Mouse (Mus musculus): ENCODE results near the gene Trim75. TPM values are rescaled to one million over a fixed set of nuclear protein-coding genes. Genes with fewer than 3 reads are reported as not detected.
"Not testable (repeated sequence)": the region's sequence is repeated elsewhere in the genome, so short reads cannot be mapped to it uniquely, and the experiment has no call there.

Trim75 gene
- polyA plus RNA-seq, 1 experiment from 2014 or later, result not detected

GRCm38 (mm10) chr8:65018423-65018822 lies 30.8 kb upstream of the Trim75 start, which contains the start of the genes Trim61 and Trim60:
Gene Trim61 (minus strand): TSS chr8:65018523.
Gene Trim60 (minus strand): TSS chr8:65018584.
- H3K4me2 ChIP-seq (replicated peaks), result no peak within 1 kb of the TSS
- no peaks in the 10 kb centered on the region for H3K27me3 ChIP-seq (ENCODE audit: control insufficient read depth, insufficient read depth, low read length)
- H3K9me3 ChIP-seq (ENCODE audit: control insufficient read depth, low read length), result no peaks in the 10 kb centered on the region
- H3K36me3 ChIP-seq (replicated peaks; ENCODE audit: control insufficient read depth, insufficient read depth), result no peaks in the 10 kb centered on the region
- DNase-seq (ENCODE audit: low spot score) (no peak), ATAC-seq (ENCODE audit: low FRiP score) (no peak)
- H3K27ac ChIP-seq, result no peak within 1 kb of the TSS
- H3K4me1 ChIP-seq (replicated peaks; ENCODE audit: control insufficient read depth, insufficient read depth, low read length), result no peaks in the 10 kb centered on the region
- H3K4me3 ChIP-seq (replicated peaks; ENCODE audit: low read length), result no peak within 1 kb of the TSS
- H3K9ac ChIP-seq, result no peak within 1 kb of the TSS
- 91% methylated on average over 8 of the region's 8 CpGs for WGBS

- H3K4me3 ChIP-seq (replicated peaks; ENCODE audit: low read length), result not testable (repeated sequence)
These were observed 20.0 kb upstream of the Trim75 start for GRCm38 (mm10) chr8:65007616-65008015.

GRCm38 (mm10) chr8:64998806-64999365 lies 11.3 kb upstream of the Trim75 start:
- Histone ChIP-seq H3K4me1 (replicated peaks; ENCODE audit: control insufficient read depth, insufficient read depth, low read length) (no peaks in the 10 kb centered on the region), H3K36me3 (replicated peaks; ENCODE audit: control insufficient read depth, insufficient read depth) (no peaks in the 10 kb centered on the region), H3K27ac (no peak overlapping the region), H3K4me3 (replicated peaks; ENCODE audit: low read length) (no peak overlapping the region), H3K4me2 (replicated peaks) (no peak overlapping the region), H3K27me3 (ENCODE audit: control insufficient read depth, insufficient read depth, low read length) (no peaks in the 10 kb centered on the region), H3K9ac (no peak overlapping the region), H3K9me3 (ENCODE audit: control insufficient read depth, low read length) (no peaks in the 10 kb centered on the region)
- ATAC-seq (ENCODE audit: low FRiP score) (no peak), DNase-seq (ENCODE audit: low spot score) (no peak)
- WGBS, result 96% methylated on average over 4 of the region's 4 CpGs

More at GRCm38 (mm10) chr8:65007616-65008015, 20.0 kb upstream of the Trim75 start:
- ATAC-seq (ENCODE audit: low FRiP score); H3K9me3 ChIP-seq (ENCODE audit: control insufficient read depth, low read length); H3K4me2 ChIP-seq (replicated peaks); H3K9ac ChIP-seq; H3K27ac ChIP-seq; DNase-seq (ENCODE audit: low spot score); H3K36me3 ChIP-seq (replicated peaks; ENCODE audit: control insufficient read depth, insufficient read depth); H3K27me3 ChIP-seq (ENCODE audit: control insufficient read depth, insufficient read depth, low read length); H3K4me1 ChIP-seq (replicated peaks; ENCODE audit: control insufficient read depth, insufficient read depth, low read length): not testable (repeated sequence)
- WGBS, result 78% methylated on average over 6 of the region's 6 CpGs

GRCm38 (mm10) chr8:64983150-64983897 lies 4.3 kb downstream of the Trim75 start:
- no peak for ATAC-seq (ENCODE audit: low FRiP score)
- no peak for DNase-seq (ENCODE audit: low spot score)
- H3K4me2 ChIP-seq (replicated peaks), result no peak overlapping the region
- H3K9me3 ChIP-seq (ENCODE audit: control insufficient read depth, low read length), result no peaks in the 10 kb centered on the region
- 68% methylated on average over 20 of the region's 20 CpGs for WGBS
- no peaks in the 10 kb centered on the region for H3K27me3 ChIP-seq (ENCODE audit: control insufficient read depth, insufficient read depth, low read length)
- no peaks in the 10 kb centered on the region for H3K36me3 ChIP-seq (replicated peaks; ENCODE audit: control insufficient read depth, insufficient read depth)
- H3K9ac ChIP-seq, result no peak overlapping the region
- H3K4me1 ChIP-seq (replicated peaks; ENCODE audit: control insufficient read depth, insufficient read depth, low read length), result no peaks in the 10 kb centered on the region
- H3K4me3 ChIP-seq (replicated peaks; ENCODE audit: low read length), result no peak overlapping the region
- H3K27ac ChIP-seq, result no peak overlapping the region

GRCm38 (mm10) chr8:64962836-64963235 lies 24.8 kb downstream of the Trim75 start:
- Histone ChIP-seq H3K36me3 (replicated peaks; ENCODE audit: control insufficient read depth, insufficient read depth) (peaks cover 36% of the 10 kb centered on the region), H3K4me1 (replicated peaks; ENCODE audit: control insufficient read depth, insufficient read depth, low read length) (no peaks in the 10 kb centered on the region), H3K9ac (no peak overlapping the region), H3K4me2 (replicated peaks) (no peak overlapping the region), H3K9me3 (ENCODE audit: control insufficient read depth, low read length) (no peaks in the 10 kb centered on the region), H3K27ac (no peak overlapping the region), H3K27me3 (ENCODE audit: control insufficient read depth, insufficient read depth, low read length) (no peaks in the 10 kb centered on the region), H3K4me3 (replicated peaks; ENCODE audit: low read length) (no peak overlapping the region)
- DNase-seq (ENCODE audit: low spot score) (peak; percentile 37), ATAC-seq (ENCODE audit: low FRiP score) (no peak)

GRCm38 (mm10) chr8:64959025-64959424 lies 28.6 kb downstream of the Trim75 start:
- Histone ChIP-seq H3K4me1 (replicated peaks; ENCODE audit: control insufficient read depth, insufficient read depth, low read length) (no peaks in the 10 kb centered on the region), H3K4me3 (replicated peaks; ENCODE audit: low read length) (no peak overlapping the region), H3K9me3 (ENCODE audit: control insufficient read depth, low read length) (no peaks in the 10 kb centered on the region), H3K4me2 (replicated peaks) (no peak overlapping the region), H3K27ac (no peak overlapping the region), H3K27me3 (ENCODE audit: control insufficient read depth, insufficient read depth, low read length) (no peaks in the 10 kb centered on the region), H3K9ac (no peak overlapping the region), H3K36me3 (replicated peaks; ENCODE audit: control insufficient read depth, insufficient read depth) (peaks cover 30% of the 10 kb centered on the region)
- ATAC-seq (ENCODE audit: low FRiP score), result no peak
- WGBS, result 90% methylated on average over 9 of the region's 9 CpGs
- no peak for DNase-seq (ENCODE audit: low spot score)

- Histone ChIP-seq H3K4me1 (replicated peaks; ENCODE audit: control insufficient read depth, insufficient read depth, low read length) (no peaks in the 10 kb centered on the region), H3K27ac (no peak overlapping the region), H3K36me3 (replicated peaks; ENCODE audit: control insufficient read depth, insufficient read depth) (0 out of 2 replicates have a peak, but pooled peaks cover 4% of the 10 kb centered on the region), H3K4me2 (replicated peaks) (no peak overlapping the region), H3K27me3 (ENCODE audit: control insufficient read depth, insufficient read depth, low read length) (no peaks in the 10 kb centered on the region), H3K9ac (no peak overlapping the region), H3K9me3 (ENCODE audit: control insufficient read depth, low read length) (no peaks in the 10 kb centered on the region), H3K4me3 (replicated peaks; ENCODE audit: low read length) (no peak overlapping the region)
- DNase-seq (ENCODE audit: low spot score), result no peak
- no peak for ATAC-seq (ENCODE audit: low FRiP score)
- WGBS, result 84% methylated on average over 6 of the region's 6 CpGs
These were observed 35.5 kb downstream of the Trim75 start for GRCm38 (mm10) chr8:64952101-64952500.

- ATAC-seq (ENCODE audit: low FRiP score), result no peak
- no peaks in the 10 kb centered on the region for H3K9me3 ChIP-seq (ENCODE audit: control insufficient read depth, low read length)
- no peaks in the 10 kb centered on the region for H3K4me1 ChIP-seq (replicated peaks; ENCODE audit: control insufficient read depth, insufficient read depth, low read length)
- no peak for DNase-seq (ENCODE audit: low spot score)
- H3K4me2 ChIP-seq (replicated peaks), result peak overlapping the region; percentile 51
- H3K27ac ChIP-seq, result no peak overlapping the region
- no peak overlapping the region for H3K4me3 ChIP-seq (replicated peaks; ENCODE audit: low read length)
- H3K9ac ChIP-seq, result no peak overlapping the region
- 88% methylated on average over 1 of the region's 1 CpGs for WGBS
- H3K27me3 ChIP-seq (ENCODE audit: control insufficient read depth, insufficient read depth, low read length), result no peaks in the 10 kb centered on the region
- no peaks in the 10 kb centered on the region for H3K36me3 ChIP-seq (replicated peaks; ENCODE audit: control insufficient read depth, insufficient read depth)
These were observed 39.3 kb downstream of the Trim75 start for GRCm38 (mm10) chr8:64948371-64948770.

- H3K9ac ChIP-seq, result peak overlapping the region; percentile 68
- H3K27ac ChIP-seq, result peak overlapping the region; percentile 83
- ATAC-seq (ENCODE audit: low FRiP score) (no peak; the same call in 1 of the 2 replicates), DNase-seq (ENCODE audit: low spot score) (no peak)
- H3K36me3 ChIP-seq (replicated peaks; ENCODE audit: control insufficient read depth, insufficient read depth), result no peaks in the 10 kb centered on the region
- peak overlapping the region; percentile 72 for H3K4me3 ChIP-seq (replicated peaks; ENCODE audit: low read length)
- peak overlapping the region; percentile 51 for H3K4me2 ChIP-seq (replicated peaks)
- H3K9me3 ChIP-seq (ENCODE audit: control insufficient read depth, low read length), result no peaks in the 10 kb centered on the region
- 10% methylated on average over 10 of the region's 10 CpGs for WGBS
- no peaks in the 10 kb centered on the region for H3K27me3 ChIP-seq (ENCODE audit: control insufficient read depth, insufficient read depth, low read length)
- H3K4me1 ChIP-seq (replicated peaks; ENCODE audit: control insufficient read depth, insufficient read depth, low read length), result 0 out of 2 replicates have a peak, but pooled peaks cover 4% of the 10 kb centered on the region
These were observed 40.0 kb downstream of the Trim75 start for GRCm38 (mm10) chr8:64947698-64948034.

Data from hindbrain, embryonic 14.5 days (tissue).